Mouse (Mus musculus): ENCODE measurements around the gene Wdr82. TPM values are rescaled to one million over a fixed set of nuclear protein-coding genes. Genes with fewer than 3 reads are reported as not detected.

Gene Wdr82
- polyA plus RNA-seq, 1 experiment = 175 TPM

GRCm38 (mm10) chr9:106211680-106212593 is 41.2 kb downstream of the Wdr82 start:
- peak; percentile 95 for DNase-seq (ENCODE audit: low read depth)

GRCm38 (mm10) chr9:106212594-106212981 is 41.9 kb downstream of the Wdr82 start:
- DNase-seq (ENCODE audit: low read depth) = no peak

More at GRCm38 (mm10) chr9:106211680-106212593, 41.2 kb downstream of the Wdr82 start:
- peak; percentile 12; the same call in 1 of the 2 replicates for TF ChIP-seq POLR2A (IDR thresholded peaks at IDR 0.05; ENCODE audit: borderline replicate concordance, extremely low read depth, insufficient read depth, insufficient read length, poor library complexity, severe bottlenecking)
- peak; percentile 100 for TF ChIP-seq CTCF (IDR thresholded peaks at IDR 0.05; ENCODE audit: borderline replicate concordance, extremely low read depth, insufficient read depth, insufficient read length)

GRCm38 (mm10) chr9:106215341-106216125 is 44.8 kb downstream of the Wdr82 start:
- TF ChIP-seq POLR2A (IDR thresholded peaks at IDR 0.05; ENCODE audit: borderline replicate concordance, extremely low read depth, insufficient read depth, insufficient read length, poor library complexity, severe bottlenecking) (no peak), CTCF (IDR thresholded peaks at IDR 0.05; ENCODE audit: borderline replicate concordance, extremely low read depth, insufficient read depth, insufficient read length) (no peak)
- DNase-seq (ENCODE audit: low read depth) = no peak

More at GRCm38 (mm10) chr9:106212594-106212981, 41.9 kb downstream of the Wdr82 start:
- TF ChIP-seq CTCF (IDR thresholded peaks at IDR 0.05; ENCODE audit: borderline replicate concordance, extremely low read depth, insufficient read depth, insufficient read length) = no peak
- no peak for TF ChIP-seq POLR2A (IDR thresholded peaks at IDR 0.05; ENCODE audit: borderline replicate concordance, extremely low read depth, insufficient read depth, insufficient read length, poor library complexity, severe bottlenecking)

GRCm38 (mm10) chr9:106216971-106217370 is 46.2 kb downstream of the Wdr82 start:
- DNase-seq (ENCODE audit: low read depth) = no peak
- TF ChIP-seq POLR2A (IDR thresholded peaks at IDR 0.05; ENCODE audit: borderline replicate concordance, extremely low read depth, insufficient read depth, insufficient read length, poor library complexity, severe bottlenecking) = no peak
- TF ChIP-seq CTCF (IDR thresholded peaks at IDR 0.05; ENCODE audit: borderline replicate concordance, extremely low read depth, insufficient read depth, insufficient read length) = no peak

- no peak for DNase-seq (ENCODE audit: low read depth)
- TF ChIP-seq POLR2A (IDR thresholded peaks at IDR 0.05; ENCODE audit: borderline replicate concordance, extremely low read depth, insufficient read depth, insufficient read length, poor library complexity, severe bottlenecking) (no peak), CTCF (IDR thresholded peaks at IDR 0.05; ENCODE audit: borderline replicate concordance, extremely low read depth, insufficient read depth, insufficient read length) (no peak)
Observed at GRCm38 (mm10) chr9:106220894-106221523, 50.3 kb downstream of the Wdr82 start.

GRCm38 (mm10) chr9:106222261-106222851 is 51.6 kb downstream of the Wdr82 start, which contains the start of gene Tlr9:
Gene Tlr9, plus strand, starts transcription at chr9:106222598.
- no peak for DNase-seq (ENCODE audit: low read depth)
- no peak for TF ChIP-seq POLR2A (IDR thresholded peaks at IDR 0.05; ENCODE audit: borderline replicate concordance, extremely low read depth, insufficient read depth, insufficient read length, poor library complexity, severe bottlenecking)
- TF ChIP-seq CTCF (IDR thresholded peaks at IDR 0.05; ENCODE audit: borderline replicate concordance, extremely low read depth, insufficient read depth, insufficient read length) = no peak

GRCm38 (mm10) chr9:106222994-106223393 is 52.3 kb downstream of the Wdr82 start:
- TF ChIP-seq POLR2A (IDR thresholded peaks at IDR 0.05; ENCODE audit: borderline replicate concordance, extremely low read depth, insufficient read depth, insufficient read length, poor library complexity, severe bottlenecking) = no peak
- no peak for TF ChIP-seq CTCF (IDR thresholded peaks at IDR 0.05; ENCODE audit: borderline replicate concordance, extremely low read depth, insufficient read depth, insufficient read length)

GRCm38 (mm10) chr9:106225469-106226150 is 54.9 kb downstream of the Wdr82 start:
- DNase-seq (ENCODE audit: low read depth) = no peak
- TF ChIP-seq POLR2A (IDR thresholded peaks at IDR 0.05; ENCODE audit: borderline replicate concordance, extremely low read depth, insufficient read depth, insufficient read length, poor library complexity, severe bottlenecking) (no peak), CTCF (IDR thresholded peaks at IDR 0.05; ENCODE audit: borderline replicate concordance, extremely low read depth, insufficient read depth, insufficient read length) (no peak)

More at GRCm38 (mm10) chr9:106222994-106223393, 52.3 kb downstream of the Wdr82 start:
- DNase-seq (ENCODE audit: low read depth) = no peak

- TF ChIP-seq POLR2A (IDR thresholded peaks at IDR 0.05; ENCODE audit: borderline replicate concordance, extremely low read depth, insufficient read depth, insufficient read length, poor library complexity, severe bottlenecking) = no peak
- TF ChIP-seq CTCF (IDR thresholded peaks at IDR 0.05; ENCODE audit: borderline replicate concordance, extremely low read depth, insufficient read depth, insufficient read length) = peak; percentile 36; the same call in 1 of the 2 replicates
- DNase-seq (ENCODE audit: low read depth) = peak; percentile 74
Observed at GRCm38 (mm10) chr9:106226151-106226682, 55.5 kb downstream of the Wdr82 start.

Measured in brain, embryonic 14.5 days (tissue).